Mouse (Mus musculus): Measurements from ENCODE around the gene Igf1r. TPM values are rescaled to one million over a fixed set of nuclear protein-coding genes. Genes with fewer than 3 reads are reported as not detected.
A peak's percentile ranks its signal among the peaks of the same experiment; 100 is the strongest.

Igf1r gene
- polyA plus RNA-seq, 1 experiment = 9.8 TPM

DNA sequence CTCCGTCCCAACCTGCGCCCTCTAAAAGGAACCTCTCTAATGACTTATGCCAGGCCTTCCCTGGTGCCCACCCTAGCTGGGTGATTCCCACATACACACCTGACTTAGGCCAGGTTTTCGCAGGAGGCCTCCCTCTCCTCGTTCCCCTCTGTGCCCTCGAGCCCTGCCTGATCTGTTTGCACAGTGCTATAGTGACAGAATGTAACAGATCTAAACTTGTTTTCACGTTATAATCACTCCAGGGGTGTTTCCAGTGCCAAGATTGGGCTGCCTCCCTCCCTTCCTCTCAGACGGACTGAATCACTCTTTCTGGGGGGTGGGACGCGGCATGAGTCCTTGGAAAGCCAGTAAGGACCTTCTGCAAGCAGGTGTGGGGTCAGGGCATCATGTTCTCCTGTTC, 108.8 kb downstream of the Igf1r start:
- TF ChIP-seq MYOD1 (IDR thresholded peaks at IDR 0.05; ENCODE audit: control insufficient read depth, insufficient read length, low read depth) = no peak
- TF ChIP-seq CEBPB (IDR thresholded peaks at IDR 0.05; ENCODE audit: low read depth) = no peak
- no peak for TF ChIP-seq MYOG (IDR thresholded peaks at IDR 0.05; ENCODE audit: control insufficient read depth, extremely low read depth, insufficient read length)
- no peak for TF ChIP-seq CTCF (IDR thresholded peaks at IDR 0.05; ENCODE audit: control insufficient read depth, insufficient read depth, insufficient read length)
- TF ChIP-seq USF1 (IDR thresholded peaks at IDR 0.05; ENCODE audit: low read depth) = no peak
- TF ChIP-seq MAX (IDR thresholded peaks at IDR 0.05) = no peak
- TF ChIP-seq FOSL1 (IDR thresholded peaks at IDR 0.05; ENCODE audit: insufficient read depth, low read length, poor library complexity, severe bottlenecking) = no peak

DNA sequence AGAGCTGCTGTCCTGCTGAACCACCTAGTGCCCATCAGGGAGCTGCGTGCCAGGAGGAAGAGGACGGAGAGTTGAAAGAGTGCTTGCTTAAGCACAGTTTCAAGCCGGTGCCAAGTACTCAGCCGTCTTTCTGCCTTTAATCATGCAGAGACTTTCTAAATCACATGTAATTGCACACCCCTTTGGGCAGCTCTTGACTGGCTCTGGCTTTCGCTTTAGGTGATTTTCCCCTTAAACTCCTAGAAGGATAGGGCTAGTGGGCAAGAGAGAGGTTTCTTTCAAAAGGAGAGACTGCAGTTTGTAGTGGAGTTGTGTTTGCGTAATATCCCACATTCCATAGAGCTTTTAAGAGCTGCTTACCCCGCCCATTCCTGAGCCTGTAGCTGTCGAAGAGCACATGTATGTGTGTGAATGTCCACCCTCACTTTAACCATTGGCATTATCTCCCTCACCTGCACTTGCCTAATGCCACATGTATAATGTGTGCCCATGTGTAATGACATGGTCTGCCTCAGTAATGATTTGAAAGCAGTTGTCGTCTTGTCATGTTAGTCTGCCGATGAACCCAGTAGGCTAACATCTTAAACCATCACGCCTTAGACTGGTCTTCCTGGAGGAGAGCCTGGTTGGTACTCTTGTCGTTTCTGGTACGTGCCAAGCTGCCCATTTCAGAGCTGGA, 109.7 kb downstream of the Igf1r start:
- TF ChIP-seq CTCF (IDR thresholded peaks at IDR 0.05; ENCODE audit: control insufficient read depth, insufficient read depth, insufficient read length) (no peak), CEBPB (IDR thresholded peaks at IDR 0.05; ENCODE audit: low read depth) (peak; percentile 75)
- Histone ChIP-seq H3K36me3 (ENCODE audit: control insufficient read depth, insufficient read depth) (no peaks in the 10 kb centered on the region), H3ac (ENCODE audit: control insufficient read depth, insufficient read length, low read depth) (no peak overlapping the region), H3K27me3 (ENCODE audit: control insufficient read depth, insufficient read depth, insufficient read length) (no peaks in the 10 kb centered on the region), H3K79me3 (ENCODE audit: low read depth) (peaks cover 2% of the 10 kb centered on the region), H3K79me2 (ENCODE audit: control insufficient read depth, insufficient read depth) (peaks cover 27% of the 10 kb centered on the region), H3K4me3 (ENCODE audit: insufficient read depth, poor library complexity, severe bottlenecking) (no peak overlapping the region)

More for the DNA sequence above, 108.8 kb downstream of the Igf1r start:
- peaks cover 2% of the 10 kb centered on the region for H3K79me3 ChIP-seq (ENCODE audit: low read depth)
- no peaks in the 10 kb centered on the region for H3K27me3 ChIP-seq (ENCODE audit: control insufficient read depth, insufficient read depth, insufficient read length)
- H3K79me2 ChIP-seq (ENCODE audit: control insufficient read depth, insufficient read depth) = peaks cover 31% of the 10 kb centered on the region
- no peak overlapping the region for H3K4me3 ChIP-seq (ENCODE audit: insufficient read depth, poor library complexity, severe bottlenecking)
- no peak overlapping the region for H3ac ChIP-seq (ENCODE audit: control insufficient read depth, insufficient read length, low read depth)
- no peaks in the 10 kb centered on the region for H3K36me3 ChIP-seq (ENCODE audit: control insufficient read depth, insufficient read depth)

- Histone ChIP-seq H3ac (ENCODE audit: control insufficient read depth, insufficient read length, low read depth) (no peak overlapping the region), H3K79me2 (ENCODE audit: control insufficient read depth, insufficient read depth) (peaks cover 23% of the 10 kb centered on the region), H3K79me3 (ENCODE audit: low read depth) (no peaks in the 10 kb centered on the region), H3K4me3 (ENCODE audit: insufficient read depth, poor library complexity, severe bottlenecking) (no peak overlapping the region), H3K27me3 (ENCODE audit: control insufficient read depth, insufficient read depth, insufficient read length) (no peaks in the 10 kb centered on the region), H3K36me3 (ENCODE audit: control insufficient read depth, insufficient read depth) (no peaks in the 10 kb centered on the region)
- TF ChIP-seq MYOG (IDR thresholded peaks at IDR 0.05; ENCODE audit: control insufficient read depth, extremely low read depth, insufficient read length) (no peak), CEBPB (IDR thresholded peaks at IDR 0.05; ENCODE audit: low read depth) (no peak), USF1 (IDR thresholded peaks at IDR 0.05; ENCODE audit: low read depth) (no peak), FOSL1 (IDR thresholded peaks at IDR 0.05; ENCODE audit: insufficient read depth, low read length, poor library complexity, severe bottlenecking) (no peak), MYOD1 (IDR thresholded peaks at IDR 0.05; ENCODE audit: control insufficient read depth, insufficient read length, low read depth) (no peak), MAX (IDR thresholded peaks at IDR 0.05) (no peak), CTCF (IDR thresholded peaks at IDR 0.05; ENCODE audit: control insufficient read depth, insufficient read depth, insufficient read length) (no peak)
Observed at GRCm38 (mm10) chr7:68062849-68063208, 110.2 kb downstream of the Igf1r start.

GRCm38 (mm10) chr7:68063711-68064110, 111.1 kb downstream of the Igf1r start:
- no peak for TF ChIP-seq MYOD1 (IDR thresholded peaks at IDR 0.05; ENCODE audit: control insufficient read depth, insufficient read length, low read depth)
- TF ChIP-seq MYOG (IDR thresholded peaks at IDR 0.05; ENCODE audit: control insufficient read depth, extremely low read depth, insufficient read length) = no peak
- no peak for TF ChIP-seq MAX (IDR thresholded peaks at IDR 0.05)
- TF ChIP-seq FOSL1 (IDR thresholded peaks at IDR 0.05; ENCODE audit: insufficient read depth, low read length, poor library complexity, severe bottlenecking) = no peak
- no peak for TF ChIP-seq CTCF (IDR thresholded peaks at IDR 0.05; ENCODE audit: control insufficient read depth, insufficient read depth, insufficient read length)
- TF ChIP-seq CEBPB (IDR thresholded peaks at IDR 0.05; ENCODE audit: low read depth) = no peak
- H3K4me3 ChIP-seq (ENCODE audit: insufficient read depth, poor library complexity, severe bottlenecking) = no peak overlapping the region
- no peaks in the 10 kb centered on the region for H3K79me3 ChIP-seq (ENCODE audit: low read depth)
- H3K36me3 ChIP-seq (ENCODE audit: control insufficient read depth, insufficient read depth) = no peaks in the 10 kb centered on the region
- no peaks in the 10 kb centered on the region for H3K27me3 ChIP-seq (ENCODE audit: control insufficient read depth, insufficient read depth, insufficient read length)
- H3K79me2 ChIP-seq (ENCODE audit: control insufficient read depth, insufficient read depth) = peaks cover 22% of the 10 kb centered on the region
- no peak overlapping the region for H3ac ChIP-seq (ENCODE audit: control insufficient read depth, insufficient read length, low read depth)

GRCm38 (mm10) chr7:68064120-68064519, 111.5 kb downstream of the Igf1r start:
- Histone ChIP-seq H3K79me3 (ENCODE audit: low read depth) (no peaks in the 10 kb centered on the region), H3ac (ENCODE audit: control insufficient read depth, insufficient read length, low read depth) (no peak overlapping the region), H3K27me3 (ENCODE audit: control insufficient read depth, insufficient read depth, insufficient read length) (no peaks in the 10 kb centered on the region), H3K4me3 (ENCODE audit: insufficient read depth, poor library complexity, severe bottlenecking) (no peak overlapping the region), H3K36me3 (ENCODE audit: control insufficient read depth, insufficient read depth) (no peaks in the 10 kb centered on the region), H3K79me2 (ENCODE audit: control insufficient read depth, insufficient read depth) (peaks cover 26% of the 10 kb centered on the region)
- TF ChIP-seq MYOD1 (IDR thresholded peaks at IDR 0.05; ENCODE audit: control insufficient read depth, insufficient read length, low read depth) (no peak), USF1 (IDR thresholded peaks at IDR 0.05; ENCODE audit: low read depth) (no peak), MYOG (IDR thresholded peaks at IDR 0.05; ENCODE audit: control insufficient read depth, extremely low read depth, insufficient read length) (no peak), FOSL1 (IDR thresholded peaks at IDR 0.05; ENCODE audit: insufficient read depth, low read length, poor library complexity, severe bottlenecking) (no peak)

DNA sequence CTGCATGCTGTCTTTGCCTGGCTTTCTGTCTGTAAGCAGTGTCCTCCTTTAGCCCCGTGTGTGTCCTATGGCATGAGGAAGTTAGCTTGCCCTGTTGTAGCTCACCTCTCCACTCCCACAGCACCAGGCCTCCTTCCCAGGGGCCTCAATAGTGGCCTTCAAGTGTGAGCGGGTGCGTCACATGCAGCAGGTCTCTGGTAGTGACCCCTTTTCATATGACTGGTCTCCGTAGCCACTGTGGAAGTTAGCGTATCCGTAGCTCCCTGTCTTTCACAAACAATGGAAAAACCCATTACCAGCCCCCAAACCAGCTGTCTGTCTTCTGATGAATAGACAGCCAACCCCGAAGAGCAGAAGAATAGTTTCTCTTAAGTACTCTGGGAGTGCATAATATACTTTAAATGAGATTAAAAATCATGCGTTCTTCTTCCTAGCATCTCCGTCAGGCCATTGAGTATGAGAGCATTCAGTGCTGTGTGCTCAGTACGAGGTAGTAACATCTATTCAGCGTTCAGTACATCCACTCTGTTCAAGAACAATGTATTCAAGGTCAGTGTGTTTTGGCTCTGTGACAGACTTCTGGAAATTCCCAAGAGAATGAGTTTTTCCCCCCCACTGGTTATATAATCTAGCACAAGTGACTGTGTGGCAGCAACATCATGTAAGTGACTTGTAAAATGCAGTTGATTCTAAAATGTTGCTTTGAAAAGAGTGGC, 112.2 kb downstream of the Igf1r start:
- Histone ChIP-seq H3K79me3 (ENCODE audit: low read depth) (no peaks in the 10 kb centered on the region), H3ac (ENCODE audit: control insufficient read depth, insufficient read length, low read depth) (no peak overlapping the region), H3K27me3 (ENCODE audit: control insufficient read depth, insufficient read depth, insufficient read length) (no peaks in the 10 kb centered on the region), H3K79me2 (ENCODE audit: control insufficient read depth, insufficient read depth) (peaks cover 33% of the 10 kb centered on the region), H3K36me3 (ENCODE audit: control insufficient read depth, insufficient read depth) (no peaks in the 10 kb centered on the region), H3K4me3 (ENCODE audit: insufficient read depth, poor library complexity, severe bottlenecking) (no peak overlapping the region)
- no peak for TF ChIP-seq USF1 (IDR thresholded peaks at IDR 0.05; ENCODE audit: low read depth)
- no peak for TF ChIP-seq CEBPB (IDR thresholded peaks at IDR 0.05; ENCODE audit: low read depth)
- TF ChIP-seq FOSL1 (IDR thresholded peaks at IDR 0.05; ENCODE audit: insufficient read depth, low read length, poor library complexity, severe bottlenecking) = no peak
- no peak for TF ChIP-seq MYOG (IDR thresholded peaks at IDR 0.05; ENCODE audit: control insufficient read depth, extremely low read depth, insufficient read length)
- TF ChIP-seq MYOD1 (IDR thresholded peaks at IDR 0.05; ENCODE audit: control insufficient read depth, insufficient read length, low read depth) = no peak
- TF ChIP-seq CTCF (IDR thresholded peaks at IDR 0.05; ENCODE audit: control insufficient read depth, insufficient read depth, insufficient read length) = no peak
- no peak for TF ChIP-seq MAX (IDR thresholded peaks at IDR 0.05)
